Mouse (Mus musculus): ENCODE measurements at regions not wholly inside any gene's neighbourhood (a gene's known extent, or its start where the extent isn't known, plus 50 kb on each side); places are given as distances from the start of the nearest gene placed in this dataset.

DNA sequence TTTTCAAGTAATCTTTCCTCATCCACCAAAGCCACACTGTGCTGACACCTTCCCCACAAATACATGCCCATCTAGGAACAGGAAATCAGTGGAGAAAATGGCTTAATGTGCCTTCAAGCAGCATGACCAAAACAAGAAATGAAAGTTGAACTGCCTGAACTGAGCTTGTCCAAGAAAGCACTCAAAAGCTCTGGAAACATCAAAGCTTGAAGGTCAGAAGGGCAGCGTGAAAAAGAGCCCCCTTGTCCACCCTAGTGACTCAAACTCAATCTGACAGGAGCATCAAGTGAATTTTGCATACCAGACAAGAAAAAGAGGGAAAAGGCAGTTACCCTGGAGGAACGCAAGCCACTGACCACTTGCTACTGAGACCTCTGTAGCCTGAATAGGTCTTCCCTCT lies 373.1 kb upstream of the Npvf start:
- intact Hi-C loops (cut with DNase I): no loop called here
- no peak for DNase-seq (ENCODE audit: low spot score)

DNA sequence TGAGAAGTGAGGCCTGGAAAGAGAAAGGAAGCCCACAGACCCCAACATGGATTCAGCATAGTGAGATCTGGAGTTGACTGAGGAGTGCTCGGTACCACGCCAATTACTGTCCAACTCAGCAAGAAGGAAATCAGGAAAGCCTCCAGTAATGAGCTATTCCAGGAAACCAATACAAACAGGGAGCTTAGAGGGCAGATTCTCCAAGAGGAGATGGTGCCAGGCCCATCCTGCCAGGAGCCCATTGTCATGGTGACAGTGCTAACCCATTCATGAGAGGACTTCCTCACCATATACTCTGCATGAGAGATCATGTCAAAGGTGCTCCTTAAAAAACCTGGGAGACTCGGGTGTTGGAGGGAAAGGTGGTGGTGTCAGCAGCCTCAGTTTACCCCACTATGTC lies 375.3 kb upstream of the Npvf start:
- intact Hi-C loops (cut with DNase I): no loop called here
- DNase-seq (ENCODE audit: low spot score): no peak

DNA sequence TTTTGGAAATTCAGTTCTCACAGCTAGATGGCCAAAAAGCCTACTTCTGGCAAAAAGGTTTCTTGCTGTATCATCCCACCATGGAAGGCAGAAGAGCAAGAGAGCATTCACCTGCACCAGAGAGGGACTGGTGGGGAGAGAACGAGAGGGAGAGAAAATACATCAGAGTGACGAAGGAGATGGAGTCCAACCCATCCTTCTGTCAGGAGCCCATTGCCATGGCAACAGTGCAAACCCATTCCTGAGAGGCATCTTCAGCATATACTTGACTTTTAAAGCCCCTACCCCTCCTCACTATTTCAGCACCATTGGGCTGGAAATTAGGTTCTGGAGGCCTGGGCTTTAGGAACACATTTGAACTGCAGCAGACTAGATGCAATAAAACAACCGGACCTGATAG lies 375.7 kb upstream of the Npvf start:
- DNase-seq (ENCODE audit: low spot score): no peak
- intact Hi-C loops (cut with DNase I): no loop called here

DNA sequence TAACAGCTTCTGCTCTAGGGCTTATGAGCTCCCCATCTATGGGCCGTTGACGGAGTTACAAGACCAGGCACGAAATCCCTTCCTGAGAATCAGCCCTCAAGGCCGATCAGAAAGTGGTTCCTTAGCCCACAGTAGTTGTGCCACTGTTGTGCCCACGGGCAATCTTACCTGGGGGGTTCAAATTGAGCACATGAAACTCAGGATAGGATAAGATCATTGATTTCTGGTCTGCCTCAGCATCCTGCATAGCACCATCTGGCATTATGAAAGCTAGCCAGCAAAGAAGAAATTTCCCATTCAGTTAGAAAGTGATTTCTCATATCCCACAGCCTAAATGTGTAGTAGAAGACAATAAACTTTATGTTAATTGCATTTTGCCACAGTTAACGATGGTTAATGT lies 379.6 kb upstream of the Npvf start:
- intact Hi-C loops (cut with DNase I): no loop called here

DNA sequence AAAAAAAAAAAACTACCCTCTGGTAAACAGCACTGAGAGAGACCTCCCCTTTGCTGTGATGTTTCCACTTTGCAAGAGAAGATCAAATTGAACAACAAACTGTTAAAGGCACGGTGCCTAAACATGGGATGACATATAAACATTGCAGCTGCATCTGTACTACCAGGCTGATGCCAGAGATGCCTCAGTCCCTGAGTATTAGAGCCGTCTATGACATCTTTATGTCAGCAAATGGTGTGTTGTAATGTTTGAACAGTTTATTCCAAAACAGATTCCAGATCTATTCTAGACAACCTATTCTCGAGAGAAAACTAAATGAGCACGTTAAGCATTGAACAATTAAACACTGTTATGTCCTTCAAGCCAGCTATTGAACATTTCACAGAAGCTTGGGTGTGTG lies 381.8 kb upstream of the Npvf start:
- intact Hi-C loops (cut with DNase I): loop anchor here (5.0 kb wide), 3 partner anchors 59 to 131 kb away; no protein-coding TSS in a partner anchor
- no peak for DNase-seq (ENCODE audit: low spot score)

More for the DNA sequence above, 379.6 kb upstream of the Npvf start:
- no peak for DNase-seq (ENCODE audit: low spot score)

DNA sequence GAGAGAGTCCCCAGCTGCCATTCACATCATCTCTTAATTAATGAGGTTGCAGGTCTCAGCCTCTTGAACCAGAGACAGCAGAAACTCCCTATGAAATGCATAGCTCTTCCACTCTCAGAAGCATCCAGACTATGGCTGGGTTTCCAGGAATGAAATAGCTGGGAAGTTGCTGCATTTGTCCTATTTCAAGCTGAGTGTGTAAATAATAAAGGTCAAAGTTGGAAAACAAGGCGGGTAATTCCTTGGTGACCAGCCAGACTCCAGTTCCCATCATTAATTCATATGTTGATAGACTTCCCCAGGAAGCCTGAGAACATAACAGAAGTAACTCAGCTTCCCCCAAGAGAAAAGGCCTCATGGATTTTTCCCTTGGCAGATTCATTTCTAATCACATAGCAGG lies 382.3 kb upstream of the Npvf start:
- DNase-seq (ENCODE audit: low spot score): peak; percentile 9
- intact Hi-C loops (cut with DNase I): loop anchor here (5.0 kb wide), 3 partner anchors 59 to 131 kb away; no protein-coding TSS in a partner anchor

DNA sequence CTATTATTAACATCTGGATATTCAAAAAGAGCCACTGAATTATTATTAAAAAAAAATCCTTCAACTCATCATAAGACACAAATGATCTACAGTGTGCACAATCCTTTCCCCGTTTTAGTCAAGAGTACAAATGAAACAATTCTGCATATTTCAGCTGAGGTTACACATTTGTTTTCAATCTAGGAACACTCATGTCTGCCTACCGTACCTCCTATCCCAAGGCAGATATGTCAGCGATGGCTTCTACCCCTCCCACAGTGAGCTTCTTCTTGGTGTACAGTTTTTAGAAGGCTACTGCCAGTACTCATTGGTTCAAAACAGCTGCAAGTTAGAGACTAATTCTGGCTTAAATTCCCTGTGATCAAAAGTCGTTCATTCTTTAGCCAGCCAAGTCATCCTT lies 382.7 kb upstream of the Npvf start:
- no peak for DNase-seq (ENCODE audit: low spot score)
- intact Hi-C loops (cut with DNase I): loop anchor here (5.0 kb wide), 3 partner anchors 60 to 130 kb away; no protein-coding TSS in a partner anchor

DNA sequence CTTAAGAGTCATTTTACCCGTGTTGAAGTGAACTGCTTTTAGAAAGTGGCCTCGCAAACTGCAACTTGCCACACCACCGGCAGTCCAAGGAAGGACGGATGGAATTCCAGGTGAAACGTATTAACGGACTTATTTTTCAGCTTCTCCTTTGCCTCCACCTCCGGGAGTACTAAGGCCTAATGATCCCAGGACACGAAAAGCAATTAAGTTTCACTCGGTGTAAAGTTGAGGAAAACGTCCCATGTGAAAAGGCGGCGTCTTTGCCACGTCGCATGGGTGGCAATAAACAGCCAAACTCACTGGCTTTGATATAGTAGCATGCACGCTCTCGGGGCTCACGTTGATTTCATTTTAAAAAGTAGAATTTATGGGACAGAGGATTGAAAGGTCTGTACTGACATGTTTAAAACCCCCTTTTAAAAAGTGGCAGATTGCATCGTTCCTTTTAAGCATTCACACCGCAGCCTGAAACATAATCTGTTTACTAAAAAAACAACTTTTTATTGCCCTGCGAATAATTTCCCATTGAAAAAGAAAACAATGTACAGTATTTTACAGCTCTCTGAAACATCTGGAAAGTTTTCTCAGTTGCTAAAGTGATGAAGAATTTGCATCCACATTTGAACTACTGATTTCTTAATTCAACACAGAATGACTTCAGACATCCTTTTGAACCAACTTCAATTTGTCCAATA lies 385.4 kb upstream of the Npvf start:
- intact Hi-C loops (cut with DNase I): loop anchor here (5.0 kb wide), 3 partner anchors 62 to 128 kb away; no protein-coding TSS in a partner anchor
- no peak for DNase-seq (ENCODE audit: low spot score)

DNA sequence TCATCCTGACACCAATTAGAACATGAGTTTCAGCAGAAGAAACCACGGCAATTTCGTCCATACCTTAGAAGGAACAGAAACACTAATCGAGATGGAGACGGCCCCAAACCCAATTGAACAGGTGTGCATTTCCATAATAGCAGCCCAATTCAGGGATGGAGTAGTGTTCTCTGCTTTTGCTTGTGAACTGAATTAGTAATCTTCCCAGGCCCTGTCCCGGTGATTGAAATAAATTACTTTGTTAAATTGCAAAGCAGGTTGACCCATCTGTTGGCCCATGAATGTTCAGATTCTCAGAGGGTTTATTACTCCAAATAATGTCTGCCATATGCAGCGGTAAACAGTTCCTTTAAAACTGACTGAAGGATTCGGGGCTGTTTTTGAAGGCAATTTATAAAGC lies 388.5 kb upstream of the Nfe2l3 start:
- intact Hi-C loops (cut with DNase I): no loop called here

DNA sequence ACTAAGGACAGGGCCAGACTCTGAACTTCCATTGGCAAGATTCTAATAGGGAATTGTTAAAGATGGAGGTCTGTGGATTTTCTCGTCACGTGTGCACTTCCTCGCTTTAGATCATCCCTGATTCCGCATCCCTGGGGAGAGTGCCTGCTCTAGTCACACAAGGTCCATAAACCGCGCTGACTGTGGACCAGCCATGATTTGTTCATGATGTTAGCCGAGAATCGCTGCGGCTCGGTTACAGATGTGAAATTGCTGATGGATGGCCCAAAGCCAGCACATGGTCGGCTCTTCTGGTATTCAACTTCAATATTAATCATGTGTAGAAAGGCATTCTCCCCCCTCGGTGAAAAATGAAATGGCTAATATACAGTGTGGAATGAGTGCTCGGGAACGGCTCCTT lies 387.6 kb upstream of the Nfe2l3 start:
- DNase-seq (ENCODE audit: low spot score): no peak
- intact Hi-C loops (cut with DNase I): no loop called here

More for the DNA sequence above, 388.5 kb upstream of the Nfe2l3 start:
- no peak for DNase-seq (ENCODE audit: low spot score)

DNA sequence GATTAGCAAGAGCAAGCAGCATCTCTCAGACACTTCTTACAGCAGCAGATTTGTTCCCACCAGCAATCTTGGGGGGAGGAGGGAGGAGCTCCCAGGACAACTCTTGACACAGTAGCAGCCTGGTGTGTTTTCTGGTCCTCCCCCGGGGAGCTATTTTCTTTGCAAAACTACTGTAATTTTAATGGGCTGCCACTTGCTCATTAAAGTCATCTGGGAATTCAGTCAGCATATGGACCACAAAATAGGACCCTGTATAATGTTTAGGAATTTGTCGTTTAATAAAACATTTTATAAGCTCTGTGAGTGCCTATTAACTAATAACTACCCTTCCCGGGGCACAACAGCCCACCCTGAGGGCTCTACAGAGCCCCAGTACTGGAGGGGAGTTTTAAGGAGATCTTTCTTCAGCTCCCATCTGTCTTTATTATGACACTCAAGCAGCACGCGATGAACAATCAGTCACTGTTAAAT lies 380.0 kb upstream of the Nfe2l3 start:
- intact Hi-C loops (cut with DNase I): no loop called here
- no peak for DNase-seq (ENCODE audit: low spot score)

DNA sequence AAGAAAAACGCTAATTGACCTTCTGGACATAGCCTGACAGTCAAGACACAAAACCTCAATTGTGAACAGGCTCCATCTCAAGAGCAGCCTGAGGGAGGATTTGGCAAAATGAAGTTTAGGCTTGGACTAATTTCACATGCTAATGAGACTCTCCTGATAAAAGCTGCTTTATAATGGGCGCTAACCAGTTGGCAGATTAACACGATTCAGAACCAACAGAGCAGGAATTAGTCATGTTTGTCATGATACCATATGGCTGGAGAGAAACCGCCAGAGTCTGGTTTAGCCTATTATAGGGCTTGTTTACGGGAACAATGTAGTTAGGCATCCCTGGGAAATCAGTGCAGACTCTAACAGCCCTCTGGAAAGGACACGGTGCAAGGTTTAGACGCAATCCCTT lies 375.2 kb upstream of the Nfe2l3 start:
- DNase-seq (ENCODE audit: low spot score): no peak
- intact Hi-C loops (cut with DNase I): no loop called here

DNA sequence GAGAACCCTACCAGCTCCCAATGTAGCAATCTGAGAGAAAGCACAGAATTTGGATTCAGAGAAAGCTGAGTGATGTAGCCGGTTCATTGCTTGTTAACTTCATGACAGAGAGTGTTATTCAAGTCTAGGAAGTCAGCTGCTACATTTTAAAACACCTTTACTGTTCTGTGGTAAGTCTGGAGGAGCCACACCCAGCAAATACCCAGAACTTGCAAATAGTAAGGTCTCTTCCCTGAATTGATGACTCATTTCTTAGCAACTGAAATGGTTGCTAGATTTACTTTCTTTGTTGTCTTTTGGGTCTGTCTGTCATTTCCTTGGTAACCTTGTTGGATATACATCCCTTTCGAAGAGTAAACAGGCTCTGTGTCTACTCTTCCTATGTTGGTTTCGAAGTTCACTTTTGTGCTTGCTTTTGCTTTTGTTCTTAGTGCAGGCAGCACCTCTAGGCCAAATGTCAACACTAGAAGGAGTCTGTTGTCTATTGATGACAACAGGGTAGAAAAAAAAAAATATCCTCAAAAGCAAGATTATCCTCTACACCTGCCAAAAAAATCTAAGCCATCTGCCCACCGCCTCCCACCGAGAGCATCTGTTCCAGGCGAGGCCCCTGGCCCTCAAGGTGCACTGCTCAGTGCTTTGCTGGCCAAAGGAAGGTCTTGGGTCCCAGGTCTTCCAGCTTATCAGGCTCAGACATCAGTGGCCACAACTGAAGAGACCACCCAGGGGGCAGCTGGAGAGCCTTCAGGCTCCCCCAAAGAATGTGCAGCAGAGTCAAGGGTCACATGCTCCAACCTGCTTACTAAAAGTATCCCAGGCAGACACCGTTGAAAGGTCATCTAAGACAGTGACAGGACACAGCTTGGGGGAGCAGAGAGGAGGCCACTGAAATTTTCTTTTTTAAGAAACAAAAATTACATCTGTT lies 372.3 kb upstream of the Nfe2l3 start:
- DNase-seq (ENCODE audit: low spot score): no peak
- intact Hi-C loops (cut with DNase I): no loop called here

DNA sequence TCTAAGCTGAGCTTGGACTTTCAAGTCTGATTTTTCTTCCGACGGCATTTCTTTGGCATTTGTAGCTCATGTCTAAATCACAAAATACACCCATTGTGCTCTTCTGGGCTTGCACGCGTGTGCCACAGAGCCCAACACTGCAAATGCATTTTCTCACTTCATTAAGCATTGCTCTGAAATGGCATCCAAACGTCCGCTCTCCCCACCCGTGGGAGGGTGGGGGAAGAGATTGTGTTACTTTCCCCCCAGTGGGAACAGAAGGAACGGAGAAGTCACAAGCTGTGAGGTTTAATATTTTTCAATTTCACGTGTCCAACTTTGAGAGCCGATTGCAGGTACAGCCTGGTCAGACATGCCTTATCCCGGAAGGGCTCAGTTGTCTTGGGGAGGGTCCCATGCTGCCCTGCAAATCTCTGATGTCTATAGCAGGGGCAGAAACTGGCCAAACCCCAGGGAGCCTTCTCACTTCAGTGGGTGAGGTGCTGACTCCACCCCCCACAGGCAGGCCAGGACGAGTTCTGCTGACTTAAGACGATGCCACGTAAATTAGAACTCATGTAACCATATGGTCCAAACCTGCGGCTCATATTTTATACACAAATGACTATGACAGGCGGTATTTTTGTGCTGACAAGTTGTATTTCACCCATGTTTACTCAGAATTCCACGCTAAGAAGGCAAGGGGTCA lies 371.5 kb upstream of the Nfe2l3 start:
- DNase-seq (ENCODE audit: low spot score): no peak
- intact Hi-C loops (cut with DNase I): no loop called here

DNA sequence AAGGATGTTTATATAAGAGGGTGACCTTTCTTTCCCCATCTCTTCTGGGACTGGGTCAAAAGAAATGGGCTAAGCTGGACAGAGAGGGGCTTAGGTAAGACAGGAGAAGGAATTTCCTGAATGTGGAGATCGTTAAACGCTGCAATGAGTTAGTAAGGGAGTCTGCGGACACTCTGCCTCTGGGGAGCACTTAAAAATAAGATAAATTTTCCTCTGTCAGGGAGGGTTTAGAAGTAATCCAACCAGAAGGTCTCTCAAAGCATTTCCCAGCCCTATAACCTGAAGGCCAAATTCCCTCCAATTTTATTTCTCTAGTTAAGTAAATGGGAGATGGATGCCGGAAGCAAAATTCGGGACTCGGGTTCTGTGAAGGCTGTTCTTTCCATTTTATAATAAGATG lies 367.3 kb upstream of the Nfe2l3 start:
- intact Hi-C loops (cut with DNase I): no loop called here
- no peak for DNase-seq (ENCODE audit: low spot score)

DNA sequence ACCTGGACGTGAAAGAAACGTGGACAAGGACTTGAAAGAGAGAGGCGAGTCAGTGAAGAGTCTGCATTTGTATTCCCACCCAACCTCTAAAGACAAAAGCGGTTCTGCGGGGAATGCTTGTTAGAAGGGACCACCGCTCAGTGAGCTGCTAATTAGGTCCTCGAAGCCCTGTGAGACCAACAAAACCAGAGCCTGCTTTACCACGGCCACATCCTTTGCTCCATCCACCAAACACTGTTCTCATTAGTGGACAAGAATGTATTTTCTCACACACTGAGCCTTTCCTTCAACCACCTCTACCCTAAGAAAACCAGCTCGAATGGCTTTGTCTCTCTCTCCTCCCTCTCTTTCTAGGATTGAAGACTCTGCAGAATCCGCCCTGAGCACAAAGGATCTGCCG lies 365.1 kb upstream of the Nfe2l3 start:
- intact Hi-C loops (cut with DNase I): no loop called here
- no peak for DNase-seq (ENCODE audit: low spot score)

DNA sequence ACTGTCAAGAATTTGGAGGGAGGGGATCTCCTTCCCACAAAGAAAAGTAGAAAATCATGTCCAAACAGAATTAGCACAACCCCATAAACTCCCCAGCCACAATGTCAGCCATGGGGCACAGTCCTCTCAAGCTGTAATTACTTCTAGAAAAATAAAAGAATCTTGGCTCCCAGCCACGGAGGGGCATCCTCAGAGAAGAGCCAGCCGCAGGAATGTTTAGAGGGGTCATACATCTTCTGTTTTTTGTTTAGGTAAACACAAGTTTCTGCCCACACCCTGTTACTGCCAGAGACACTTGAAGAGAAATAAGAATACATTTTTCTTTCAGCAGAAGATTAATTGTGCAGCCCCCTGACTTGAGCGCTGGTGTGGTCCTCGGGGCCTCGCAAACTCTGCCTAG lies 362.5 kb upstream of the Nfe2l3 start:
- intact Hi-C loops (cut with DNase I): no loop called here
- DNase-seq (ENCODE audit: low spot score): no peak

DNA sequence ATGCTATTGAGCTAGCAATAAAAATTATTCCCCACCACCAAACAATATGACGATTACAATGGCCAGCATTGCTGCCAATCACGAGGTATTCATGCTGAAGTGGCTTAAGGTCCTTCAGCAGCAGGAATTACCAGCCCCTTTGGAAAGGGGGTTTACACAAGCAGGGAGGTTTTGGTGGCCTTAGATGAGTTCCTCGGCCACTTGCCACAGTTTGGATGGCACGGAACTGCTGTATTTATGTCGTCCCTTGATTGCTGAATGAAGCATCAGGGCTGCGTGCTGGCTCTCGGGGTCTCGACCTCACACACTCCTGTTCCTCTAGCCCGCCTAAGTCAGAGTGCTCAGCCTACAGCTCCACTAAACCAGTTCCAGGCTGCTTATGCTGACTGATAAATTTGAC lies 361.2 kb upstream of the Nfe2l3 start:
- intact Hi-C loops (cut with DNase I): no loop called here
- DNase-seq (ENCODE audit: low spot score): no peak

DNA sequence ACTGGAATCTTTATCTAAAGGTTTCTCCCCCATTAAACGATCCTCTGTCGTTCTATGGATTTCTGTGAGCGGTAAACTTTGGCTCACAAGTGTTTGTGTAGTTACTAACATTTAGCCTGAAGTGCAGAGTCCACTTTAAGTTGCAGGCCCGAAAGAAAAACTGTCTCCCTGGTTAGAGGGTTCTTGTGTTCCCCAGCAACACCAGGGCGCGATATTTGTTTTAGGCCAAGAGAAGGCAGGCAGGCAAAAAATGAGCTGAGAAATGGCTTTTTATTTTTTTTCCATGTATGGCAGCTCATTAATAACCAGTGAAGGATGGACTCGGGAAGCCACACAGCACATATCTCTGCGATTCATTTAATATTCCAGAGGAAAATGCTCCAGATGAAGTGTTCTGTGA lies 357.4 kb upstream of the Nfe2l3 start:
- intact Hi-C loops (cut with DNase I): no loop called here
- no peak for DNase-seq (ENCODE audit: low spot score)

Measured in heart, postnatal 25 days (tissue).